Mouse (Mus musculus) c-Kit-positive CD71-positive TER-119-negative erythroid progenitor cells, embryonic 14.5 days (primary cell): Measurements from ENCODE around the gene Sp6.
A peak's percentile ranks its signal among the peaks of the same experiment; 100 is the strongest.

Source experiments
- DNase-seq: peaks from one replicate; pipeline ENCODE4 v3.0.0-alpha.2; 2013; ENCODE audit warnings: low read depth

Sp6 gene

DNA sequence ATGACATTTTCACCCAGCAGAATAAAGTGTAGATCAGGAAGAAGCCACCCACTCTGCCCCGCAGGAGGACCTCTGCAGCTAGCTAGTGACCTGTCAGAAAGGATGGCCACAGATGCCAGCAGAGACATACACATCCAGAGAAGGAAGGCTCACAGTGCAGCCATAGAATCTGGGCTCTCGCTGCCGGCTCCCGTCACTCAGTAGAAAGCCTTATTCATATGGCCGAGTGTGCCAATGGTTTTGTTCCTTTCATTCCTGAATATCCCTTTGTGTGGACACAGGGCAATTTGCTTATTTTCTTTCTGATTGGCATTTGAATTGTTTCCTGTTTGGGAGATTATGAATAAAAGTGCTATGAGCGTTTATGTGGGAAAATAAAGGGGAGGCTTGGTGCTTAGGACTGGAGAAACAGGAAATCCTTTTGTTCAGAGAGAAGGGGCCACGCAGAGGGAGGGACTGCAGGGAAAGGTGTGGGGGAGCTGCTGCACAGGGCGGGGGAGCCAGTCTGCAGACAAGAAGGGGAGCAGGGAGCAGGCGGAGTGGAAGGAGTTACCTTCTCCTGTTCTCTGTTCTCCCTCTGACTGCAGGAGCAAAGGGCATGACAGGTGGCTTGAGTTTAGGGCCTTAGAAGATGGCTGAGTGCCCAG lies 50.2 kb downstream of the Sp6 start:
- no peak for DNase-seq

DNA sequence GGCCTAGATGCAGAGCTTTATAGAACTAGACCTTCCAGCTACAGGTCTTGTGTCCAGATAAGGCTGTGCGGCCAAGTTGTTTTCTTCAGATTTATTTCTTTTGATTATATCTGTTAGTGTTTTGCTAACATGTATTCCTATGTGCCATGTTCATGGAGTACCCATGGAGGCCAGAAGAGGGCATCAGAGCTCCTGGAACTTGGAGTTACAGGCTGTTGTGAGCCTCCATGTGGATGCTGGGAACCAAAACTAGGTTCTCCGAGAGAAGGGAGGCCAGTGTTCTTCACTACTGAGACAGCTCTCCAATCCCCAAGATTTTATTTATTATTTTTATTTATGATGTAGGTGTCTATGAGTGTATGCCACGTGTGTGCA lies 50.7 kb downstream of the Sp6 start:
- no peak for DNase-seq

DNA sequence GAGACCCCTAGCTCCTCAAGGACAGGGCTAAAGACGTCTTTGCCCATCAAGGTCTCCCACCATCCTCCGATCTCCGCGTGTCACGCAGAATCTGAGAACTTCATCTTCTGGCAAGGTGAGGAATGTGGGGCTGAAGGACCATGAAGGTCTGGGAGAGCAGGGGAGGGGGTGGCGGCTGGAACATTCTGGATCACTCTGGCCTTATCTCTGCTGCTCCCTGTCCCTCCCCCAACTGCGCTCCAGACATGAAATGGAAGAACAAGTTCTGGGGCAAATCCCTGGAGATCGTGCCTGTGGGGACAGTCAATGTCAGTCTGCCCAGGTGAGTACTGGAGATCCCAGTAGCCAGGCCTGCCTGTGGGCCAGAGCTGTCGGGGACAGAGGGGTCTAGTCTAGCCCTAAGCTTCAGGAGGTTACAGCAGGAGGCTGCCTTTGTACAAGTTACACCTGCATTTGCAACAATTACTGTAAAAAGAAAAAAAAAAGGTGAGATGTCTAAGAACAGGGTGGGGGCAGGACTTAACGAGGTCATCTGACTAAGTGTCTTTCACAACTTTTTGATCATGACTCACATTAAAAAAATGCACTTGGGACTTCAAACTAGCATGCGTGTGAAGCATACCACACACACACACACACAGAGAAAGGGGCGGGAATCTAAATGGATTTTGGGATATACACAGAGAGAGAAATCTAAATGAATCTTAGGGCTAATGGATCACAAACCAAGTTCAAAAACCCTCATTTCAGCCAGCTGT lies 52.5 kb downstream of the Sp6 start:
- DNase-seq, result no peak

DNA sequence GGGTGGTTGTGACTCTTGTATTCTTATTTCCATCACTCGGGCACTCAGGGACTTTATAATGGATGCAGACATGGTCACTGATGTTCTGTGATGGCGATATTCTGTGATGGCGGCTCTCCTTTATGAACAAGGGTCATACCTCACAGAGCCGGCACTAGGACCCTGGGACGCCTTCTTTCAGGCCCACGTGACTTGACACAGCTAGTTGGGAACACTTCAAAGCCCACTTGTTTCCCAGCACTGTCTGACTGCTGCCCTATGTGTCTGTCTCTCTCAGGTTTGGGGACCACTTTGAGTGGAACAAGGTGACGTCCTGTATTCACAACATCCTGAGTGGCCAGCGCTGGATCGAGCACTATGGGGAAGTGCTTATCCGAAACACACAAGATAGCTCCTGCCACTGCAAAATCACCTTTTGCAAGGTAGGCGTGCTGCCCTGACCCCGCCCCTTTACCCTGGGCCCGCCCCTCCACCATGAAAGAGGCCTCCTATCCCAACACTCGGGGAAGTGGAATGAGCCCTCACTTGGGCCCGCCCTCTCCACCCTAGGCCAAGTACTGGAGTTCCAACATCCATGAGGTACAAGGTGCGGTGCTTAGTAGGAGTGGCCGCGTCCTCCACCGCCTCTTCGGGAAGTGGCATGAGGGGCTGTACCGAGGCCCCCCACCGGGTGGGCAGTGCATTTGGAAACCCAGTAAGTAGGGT lies 53.6 kb downstream of the Sp6 start:
- DNase-seq, result no peak

DNA sequence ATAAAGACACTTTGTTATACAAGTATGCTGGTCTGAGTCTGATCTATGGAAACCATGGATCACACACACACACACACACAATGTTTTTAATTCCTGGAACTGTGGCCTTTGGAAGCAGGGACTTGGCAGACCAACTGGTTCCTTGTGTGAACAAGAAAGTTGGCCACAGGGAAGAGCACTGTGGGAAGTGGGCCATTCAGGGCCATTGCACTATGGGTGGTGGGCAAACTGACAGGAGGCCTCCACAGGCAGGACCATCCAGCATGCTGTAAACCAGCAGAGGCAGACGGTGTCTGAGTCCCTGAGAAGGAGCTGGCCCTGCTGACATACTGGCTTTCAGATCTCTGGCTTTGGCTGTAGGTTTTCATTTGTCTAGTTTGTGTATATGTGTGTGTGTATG lies 56.1 kb downstream of the Sp6 start:
- DNase-seq, result no peak

DNA sequence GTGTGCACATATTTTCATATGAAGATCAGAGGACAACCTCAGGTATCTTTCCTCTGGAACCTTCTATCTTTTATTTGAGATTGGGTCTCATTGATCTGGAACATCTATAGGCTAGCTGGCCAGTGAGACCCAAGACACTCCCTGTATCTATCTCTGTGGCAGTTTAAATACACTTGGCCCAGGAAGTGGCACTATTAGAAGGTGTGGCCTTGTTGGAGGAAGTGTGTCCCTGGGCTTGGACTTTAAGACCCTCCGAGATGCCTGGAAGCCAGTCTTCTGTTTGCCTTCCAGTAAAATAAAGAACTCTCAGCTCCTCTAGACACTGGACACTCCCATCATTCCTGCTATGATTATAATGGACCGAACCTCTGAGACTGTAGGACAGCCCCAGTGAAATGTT lies 56.6 kb downstream of the Sp6 start:
- no peak for DNase-seq

DNA sequence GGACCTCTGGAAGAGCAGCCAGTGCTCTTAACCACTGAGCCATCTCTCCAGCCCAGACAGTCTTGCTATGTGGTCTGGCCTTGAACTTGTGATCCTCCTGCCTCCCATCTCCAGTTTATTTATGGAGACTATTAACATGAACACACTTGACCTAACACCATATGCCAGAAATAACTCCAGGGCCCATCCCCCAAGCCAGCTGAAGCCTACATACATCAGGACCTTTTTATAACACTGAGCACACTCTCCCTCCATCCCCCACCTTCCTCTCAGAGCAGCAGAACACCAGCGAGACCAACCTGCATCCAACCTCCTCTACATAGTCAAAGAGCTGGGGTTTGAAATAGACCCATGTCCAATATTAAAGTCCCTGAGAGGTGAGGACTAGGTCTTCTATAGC lies 57.9 kb downstream of the Sp6 start:
- no peak for DNase-seq

DNA sequence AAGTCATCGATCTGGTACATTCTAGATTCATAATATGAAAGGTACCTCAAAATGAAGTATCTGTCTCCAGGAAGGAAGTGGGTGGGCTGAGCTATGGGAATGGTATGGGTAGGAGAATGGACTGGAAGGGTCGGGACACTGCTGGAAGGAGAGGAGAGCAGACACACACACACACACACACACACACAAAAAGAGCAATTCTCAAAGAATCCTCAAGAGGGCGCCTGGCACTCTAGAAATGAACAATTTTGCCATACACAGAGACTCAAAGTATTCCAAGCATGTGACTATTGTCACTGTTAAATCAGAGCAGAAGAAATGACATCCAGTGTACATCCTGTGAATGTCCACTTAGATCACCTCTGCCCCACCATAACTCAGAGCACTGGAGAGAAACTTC lies 59.3 kb downstream of the Sp6 start:
- DNase-seq, result peak; percentile 41

DNA sequence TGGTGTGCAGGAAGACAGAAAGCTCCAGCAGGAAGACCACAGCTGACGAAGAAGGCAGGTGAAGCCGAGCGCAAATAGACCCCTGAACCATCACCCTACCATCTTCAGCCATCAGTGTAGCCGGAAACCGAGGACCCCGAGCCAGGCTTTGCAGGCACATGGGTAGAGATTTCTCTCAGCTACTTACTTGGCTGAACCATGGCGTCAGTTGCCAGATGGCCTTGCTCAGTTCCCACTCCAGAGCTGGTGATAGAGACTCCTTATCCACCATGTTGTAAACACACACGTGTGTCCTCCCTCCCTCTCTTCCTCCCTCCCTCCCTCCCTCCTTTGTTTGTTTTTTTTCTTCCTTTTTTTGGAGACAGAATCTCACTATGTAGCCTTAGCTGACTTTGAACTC lies 61.0 kb downstream of the Sp6 start:
- DNase-seq, result no peak
